Mouse (Mus musculus) G1E-ER4 (cell line): ENCODE results near the gene Mpp5. TPM values are rescaled to one million over a fixed set of nuclear protein-coding genes. Genes with fewer than 3 reads are reported as not detected.

ENCODE experiments used
- GATA1 ChIP-seq: IDR thresholded peaks from one replicate; pipeline ENCODE4 v1.8.0; 2012; ENCODE audit warnings: low read length, inconsistent platforms
- polyA plus RNA-seq: library from polyadenylated mRNA; stranded (reverse); fragments of >175 nt; gene quantifications from 2 replicates; pipeline ENCODE4 v1.2.3, GENCODE M21; 2012

Mpp5 gene
- polyA plus RNA-seq, 1 experiment = 1.4 TPM

- no peak for TF ChIP-seq GATA1
These were observed 45.5 kb downstream of the Mpp5 start for GRCm38 (mm10) chr12:78794236-78794635.

GRCm38 (mm10) chr12:78800036-78800435, 51.3 kb downstream of the Mpp5 start:
- no peak for TF ChIP-seq GATA1

DNA sequence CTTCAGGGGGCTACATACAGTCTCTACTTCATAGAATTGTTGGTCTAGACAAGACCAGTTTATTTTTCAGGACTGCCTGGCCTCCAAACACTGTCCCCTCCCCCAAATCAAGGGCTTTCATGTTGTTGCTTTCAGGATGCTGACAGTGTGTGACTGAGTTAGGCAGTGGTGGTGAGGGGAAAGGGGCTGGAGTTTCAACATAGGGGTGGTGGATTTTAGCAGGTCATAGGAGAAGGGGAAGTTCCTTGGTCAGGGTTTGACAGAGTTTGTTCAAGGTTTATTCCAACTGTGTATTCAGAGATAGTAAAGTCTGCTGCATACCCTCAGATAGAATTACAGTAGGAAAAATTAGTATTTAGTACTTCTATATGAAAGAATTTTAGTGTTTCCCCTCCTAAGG, 53.1 kb downstream of the Mpp5 start:
- TF ChIP-seq GATA1 = no peak

GRCm38 (mm10) chr12:78814437-78814836, 65.7 kb downstream of the Mpp5 start:
- no peak for TF ChIP-seq GATA1

DNA sequence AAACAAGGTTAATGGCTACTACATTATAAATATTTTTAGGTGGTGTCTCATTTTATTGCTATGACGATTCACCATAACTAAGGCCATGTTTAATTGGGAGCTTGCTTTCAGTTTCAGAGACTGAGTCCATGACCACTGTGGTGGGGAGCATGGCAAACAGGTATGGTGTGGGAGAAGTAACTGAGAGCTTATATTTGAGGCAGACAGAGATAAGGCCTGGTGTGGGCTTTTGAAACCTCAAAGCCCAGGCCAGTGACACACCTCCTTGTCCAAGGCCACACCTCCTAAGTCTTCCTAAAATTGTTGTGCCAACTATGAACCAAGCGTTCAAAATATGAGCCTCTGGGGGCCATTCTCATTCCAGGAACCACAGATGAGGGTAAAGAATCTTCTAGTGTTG, 85.8 kb downstream of the Mpp5 start:
- no peak for TF ChIP-seq GATA1

GRCm38 (mm10) chr12:78839906-78840305, 91.2 kb downstream of the Mpp5 start:
- TF ChIP-seq GATA1 = no peak

GRCm38 (mm10) chr12:78842429-78842828, 93.7 kb downstream of the Mpp5 start:
- no peak for TF ChIP-seq GATA1

DNA sequence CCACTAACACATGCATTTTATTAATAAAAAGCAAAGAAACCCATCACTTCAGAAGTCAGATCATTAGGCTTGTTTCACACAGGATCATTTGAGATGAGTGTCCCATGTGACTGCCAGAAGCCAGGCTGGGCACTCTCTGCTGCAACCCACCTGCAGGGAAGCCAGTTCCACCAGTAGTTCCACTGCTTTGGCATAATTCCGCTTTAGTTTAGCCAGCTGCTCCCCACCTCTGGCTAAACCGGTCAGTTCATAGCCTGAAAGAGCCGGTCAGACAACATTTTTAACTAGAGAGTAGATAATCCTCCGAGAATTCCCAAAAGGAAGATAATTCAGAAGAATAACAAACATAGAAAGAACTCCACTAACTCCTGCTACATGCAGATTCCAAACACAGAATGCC, 99.5 kb downstream of the Mpp5 start:
- no peak for TF ChIP-seq GATA1

DNA sequence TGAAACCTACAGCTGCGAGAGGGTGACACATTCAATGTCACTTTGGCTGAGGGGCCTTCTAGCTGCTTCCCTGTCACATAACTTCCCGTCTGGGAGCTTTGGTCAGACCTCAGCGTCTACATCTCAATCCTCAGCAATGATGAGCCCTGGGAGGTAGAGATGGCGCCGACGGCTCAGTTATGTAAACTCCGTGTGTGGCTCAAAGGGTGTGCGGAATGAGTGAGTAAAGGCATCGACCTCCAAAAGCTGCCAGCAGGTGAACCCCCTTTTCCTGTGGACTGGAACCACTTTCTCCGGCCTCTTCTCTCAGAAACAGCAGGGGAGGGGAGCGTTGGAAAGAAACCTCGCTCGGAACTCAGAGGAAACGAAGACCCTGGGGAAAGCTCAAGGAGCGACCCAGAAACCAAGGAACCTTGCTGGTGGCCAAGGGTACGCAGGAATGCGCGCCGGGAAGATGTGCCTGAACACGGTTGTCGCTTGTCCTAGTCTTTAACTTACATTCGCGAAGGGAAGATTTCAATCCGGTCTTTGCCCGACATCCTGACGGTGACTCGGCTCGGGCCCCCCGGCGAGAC, 112.3 kb downstream of the Mpp5 start:
- TF ChIP-seq GATA1 = no peak

- TF ChIP-seq GATA1 = no peak
These were observed 113.0 kb downstream of the Mpp5 start, which contains the start of the genes Atp6v1d and Eif2s1 for GRCm38 (mm10) chr12:78861496-78862253. Gene Atp6v1d (minus strand): TSS chr12:78861638. Gene Eif2s1 (plus strand): TSS chr12:78861819.

- no peak for TF ChIP-seq GATA1
These were observed 113.6 kb downstream of the Mpp5 start for GRCm38 (mm10) chr12:78862254-78862730.

DNA sequence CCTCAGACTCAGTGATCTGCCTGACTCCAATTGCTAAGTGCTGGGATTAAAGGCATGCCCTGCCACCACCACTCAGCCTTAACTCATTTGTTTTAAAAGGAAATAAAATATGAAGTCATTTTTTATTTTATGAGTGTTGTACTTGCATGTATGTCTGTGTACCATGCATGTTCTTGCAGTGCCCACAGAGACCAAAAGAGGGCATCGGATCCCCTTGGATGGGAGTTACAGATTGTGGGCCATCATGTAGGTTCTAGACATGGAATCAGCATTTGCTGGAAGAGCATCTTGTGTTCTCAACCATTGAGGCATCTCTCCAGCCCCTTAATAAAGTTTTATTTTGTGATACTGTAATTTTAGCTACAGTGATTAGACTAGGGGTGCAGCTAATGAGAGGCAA, 116.7 kb downstream of the Mpp5 start:
- no peak for TF ChIP-seq GATA1

DNA sequence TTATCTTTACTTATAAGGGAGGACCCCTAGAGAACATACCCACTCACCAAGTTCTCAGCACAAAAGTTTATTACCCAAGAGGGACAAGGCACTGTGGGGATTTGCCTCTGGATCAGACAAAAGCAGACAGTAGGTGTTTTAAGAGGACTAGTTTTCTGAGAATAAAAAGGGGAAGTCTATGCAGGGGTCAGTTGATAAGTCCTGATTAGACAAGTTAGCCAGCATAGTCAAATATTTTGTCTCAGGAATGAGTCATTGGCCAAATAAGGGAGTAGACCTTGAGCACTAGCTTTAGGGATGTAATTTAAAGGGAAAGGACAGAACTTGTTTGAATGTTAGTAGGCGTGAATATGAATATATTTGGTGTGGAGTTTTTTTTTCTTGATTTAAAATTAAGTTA, 119.4 kb downstream of the Mpp5 start:
- no peak for TF ChIP-seq GATA1

GRCm38 (mm10) chr12:78874581-78874980, 125.9 kb downstream of the Mpp5 start:
- TF ChIP-seq GATA1 = no peak

DNA sequence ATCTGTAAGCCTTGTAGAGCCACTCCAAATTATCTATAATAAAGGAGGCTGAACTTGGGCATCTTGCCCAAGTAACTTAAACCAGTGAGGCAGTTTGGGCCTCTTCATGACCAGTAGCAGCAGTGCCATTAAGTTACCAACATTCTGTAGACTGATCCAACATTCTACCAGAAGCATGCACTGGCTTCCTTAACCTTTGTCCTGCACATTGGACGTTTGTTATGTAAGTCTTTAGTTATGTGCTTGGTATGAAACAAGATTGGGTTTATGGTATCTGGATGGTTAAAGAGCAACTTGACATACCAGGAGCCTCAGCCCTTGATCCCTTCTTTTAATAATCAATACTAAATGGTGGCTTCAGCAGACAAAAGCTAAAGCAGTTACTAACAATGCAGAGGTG, 141.4 kb downstream of the Mpp5 start:
- TF ChIP-seq GATA1 = no peak

Other genes starting within 250 kb of the Mpp5 start
- not detected in 2 replicates for gene Fam71d, start 57.4 kb upstream of the Mpp5 start, polyA plus RNA-seq
- 4.3 and 4.7 TPM in 2 replicates for gene Atp6v1d, start 112.7 kb downstream of the Mpp5 start, polyA plus RNA-seq
- 23.1 and 30.1 TPM in 2 replicates for gene Eif2s1, start 112.9 kb downstream of the Mpp5 start, polyA plus RNA-seq
- not detected in 2 replicates for gene Plek2, start 158.1 kb downstream of the Mpp5 start, polyA plus RNA-seq